In the genomic region with DNA sequence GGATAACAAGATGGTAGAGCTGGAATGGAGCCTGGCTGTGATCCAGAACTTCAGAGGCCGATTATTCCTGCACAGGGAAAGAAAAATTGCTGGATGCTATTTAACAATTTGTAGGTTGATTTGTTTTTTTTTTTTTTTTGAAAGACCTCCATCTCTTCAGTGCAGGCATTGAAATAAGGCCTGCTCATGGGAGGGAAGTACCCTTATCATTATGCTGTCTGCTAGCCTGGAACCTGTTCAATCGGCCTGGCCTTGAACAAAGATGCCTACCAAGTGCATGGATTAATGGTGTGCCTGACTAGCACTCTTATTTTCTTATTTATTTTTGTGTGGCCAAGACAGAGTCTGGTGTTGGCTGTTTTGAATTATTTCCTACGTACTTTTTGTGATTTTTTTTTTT, we compare ENCODE assay signal across 21 mouse cellular contexts.
"Had no signal": no experiment of that assay in that cellular context is flagged by ENCODE, and none has a peak within 500 bp of the region (broad histone marks: within the 10 kb centered on the region; RNA-seq: fewer than 3 reads in every experiment).

No protein-coding gene starts in this region.

- H3K9ac ChIP-seq: limb, embryonic 13.5 days; liver, embryonic 12.5 days; liver, embryonic 15.5 days; midbrain, embryonic 12.5 days; stomach, embryonic 15.5 days had no signal

- DNase-seq: kidney, adult 18-20 months; kidney, adult 9 months; kidney, postnatal 14 days; kidney, postnatal 4 days; liver; lung, adult 18-20 months; lung, postnatal 36 days; right cerebral cortex, adult 18-20 months; right cerebral cortex, postnatal 14 days; spleen, adult 18-20 months; thymus, postnatal 25 days had no signal

- H3K4me2 ChIP-seq: limb, embryonic 13.5 days; liver, embryonic 12.5 days; liver, embryonic 15.5 days; midbrain, embryonic 12.5 days; stomach, embryonic 15.5 days had no signal

- H3K4me3 ChIP-seq: limb, embryonic 10.5 days; limb, embryonic 13.5 days; liver, embryonic 12.5 days; liver, embryonic 15.5 days; megakaryocyte, embryonic 14.5 days; midbrain, embryonic 12.5 days; myocyte; stomach, embryonic 15.5 days had no signal

- ATAC-seq: intestine, embryonic 16.5 days; liver, embryonic 12.5 days; midbrain, embryonic 16.5 days had no signal

- H3K9me3 ChIP-seq: limb, embryonic 10.5 days; limb, embryonic 13.5 days; liver, embryonic 12.5 days; liver, embryonic 15.5 days; megakaryocyte, embryonic 14.5 days; midbrain, embryonic 12.5 days; stomach, embryonic 15.5 days had no signal

- H3K27me3 ChIP-seq: limb, embryonic 13.5 days; liver, embryonic 12.5 days; liver, embryonic 15.5 days; megakaryocyte, embryonic 14.5 days; midbrain, embryonic 12.5 days; stomach, embryonic 15.5 days had no signal

- H3K4me1 ChIP-seq: limb, embryonic 10.5 days; limb, embryonic 13.5 days; midbrain, embryonic 12.5 days; stomach, embryonic 15.5 days had no signal

- H3K27ac ChIP-seq: limb, embryonic 10.5 days; limb, embryonic 13.5 days; liver, embryonic 12.5 days; liver, embryonic 15.5 days; midbrain, embryonic 12.5 days; stomach, embryonic 15.5 days had no signal
